Mouse (Mus musculus) fat pad, adult 2 months (tissue): ENCODE results near the gene Bbs1.

Source experiments
- DNase-seq: peaks from one replicate; pipeline ENCODE4 v3.0.0-alpha.2; 2011; ENCODE audit warnings: low read depth, low spot score; ENCODE audit errors: extremely low read depth

Bbs1 gene

DNA sequence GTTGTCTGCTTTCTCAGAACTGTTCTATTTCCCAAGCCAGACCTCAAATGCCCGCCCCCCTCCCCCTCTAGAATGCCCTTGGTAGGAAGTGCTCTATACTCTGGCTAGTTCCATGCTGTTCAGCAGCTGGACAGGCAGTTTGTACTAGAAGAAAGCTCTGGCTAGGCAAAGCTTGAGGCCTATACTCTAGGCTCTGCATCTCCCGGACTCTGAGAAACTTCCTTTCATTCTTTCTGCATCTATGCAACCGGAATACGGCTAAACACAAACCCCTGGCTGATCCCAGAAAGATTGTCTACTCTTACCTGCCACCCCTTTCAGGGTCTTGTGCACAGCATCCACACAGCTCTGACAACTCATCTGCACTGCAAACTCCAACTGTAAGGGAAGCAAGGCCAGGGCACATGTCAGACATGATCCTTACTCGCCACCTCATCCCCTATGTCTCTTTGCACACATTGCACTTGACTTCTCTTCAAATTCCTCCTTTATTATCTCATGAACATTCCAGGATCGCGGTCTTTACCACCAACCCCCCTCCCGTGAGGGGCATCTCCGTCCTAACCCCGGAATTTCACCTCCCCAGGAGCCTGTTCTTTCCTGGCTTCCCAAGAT lies 67.8 kb downstream of the Bbs1 start:
- no peak for DNase-seq

DNA sequence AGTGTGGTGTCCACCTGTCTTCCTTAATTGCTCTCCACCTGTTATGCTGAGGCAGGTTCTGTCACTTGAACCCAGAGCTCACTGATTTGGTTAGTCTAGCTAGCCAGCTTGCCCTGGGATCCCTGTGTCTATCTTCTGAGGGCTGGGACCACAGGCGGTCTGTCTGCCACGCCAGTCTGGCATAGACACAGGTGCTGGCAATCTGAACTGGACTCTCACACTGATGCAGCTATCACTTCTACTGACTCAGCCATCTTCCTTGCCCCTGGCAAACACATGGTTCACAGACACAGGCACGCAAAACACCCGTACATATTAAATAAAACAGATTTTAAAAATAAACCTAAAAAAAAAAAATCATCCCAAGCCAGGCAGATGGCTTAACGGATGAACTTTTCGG lies 69.4 kb downstream of the Bbs1 start:
- DNase-seq: no peak
